Mouse (Mus musculus) stomach, embryonic 15.5 days (tissue): ENCODE data around the gene Smurf2. TPM values are rescaled to one million over a fixed set of nuclear protein-coding genes. Genes with fewer than 3 reads are reported as not detected.

Source experiments
- ATAC-seq: fragments of 200-750 bp; cut with Nextera tagmentation; 2 replicates; pipeline ENCODE4 v1.8.0; 2017; ENCODE audit warnings: low read depth, moderate number of reproducible peaks, moderate TSS enrichment; ENCODE audit not compliant: insufficient read depth, low FRiP score
- H3K27ac ChIP-seq: fragments of 300-500 bp; sonication (generic); 2 replicates; pipeline ENCODE4 v1.5.1; 2015; ENCODE audit warnings: mild to moderate bottlenecking, inconsistent platforms
- H3K27me3 ChIP-seq: fragments of 300-500 bp; sonication (generic); replicated peaks from 2 replicates; pipeline ENCODE4 v1.6.1; 2015; ENCODE audit warnings: inconsistent platforms
- H3K36me3 ChIP-seq: fragments of 300-500 bp; sonication (generic); 2 replicates; pipeline ENCODE4 v1.6.1; 2015; ENCODE audit warnings: inconsistent platforms
- H3K4me1 ChIP-seq: fragments of 300-500 bp; sonication (generic); 2 replicates; pipeline ENCODE4 v1.6.1; 2015; ENCODE audit warnings: inconsistent platforms
- H3K4me2 ChIP-seq: fragments of 300-500 bp; sonication (generic); 2 replicates; pipeline ENCODE4 v1.6.1; 2015; ENCODE audit warnings: mild to moderate bottlenecking, inconsistent platforms
- H3K4me3 ChIP-seq: fragments of 300-500 bp; sonication (generic); replicated peaks from 2 replicates; pipeline ENCODE4 v1.5.1; 2015; ENCODE audit warnings: inconsistent platforms
- H3K9ac ChIP-seq: fragments of 300-500 bp; sonication (generic); 2 replicates; pipeline ENCODE4 v1.6.1; 2015; ENCODE audit warnings: inconsistent platforms
- H3K9me3 ChIP-seq: fragments of 300-500 bp; sonication (generic); 2 replicates; pipeline ENCODE4 v1.6.1; 2016; ENCODE audit warnings: inconsistent platforms
- WGBS: fragments of 180-500 bp; shearing (Covaris S2); methylation state at CpG from one replicate; pipeline ENCODE4 v1.1.7; 2015; 5-methylcytosine and 5-hydroxymethylcytosine counted together
- polyA plus RNA-seq: library from polyadenylated mRNA; unstranded; fragments of >200 nt; fragmentation: Nextera tagmentation; extraction: Ambion mirVana; gene quantifications from 2 replicates; pipeline ENCODE4 v1.2.1, GENCODE M21; 2015

Smurf2 gene
- polyA plus RNA-seq, 1 experiment from 2014 or later: 13.2 TPM

DNA sequence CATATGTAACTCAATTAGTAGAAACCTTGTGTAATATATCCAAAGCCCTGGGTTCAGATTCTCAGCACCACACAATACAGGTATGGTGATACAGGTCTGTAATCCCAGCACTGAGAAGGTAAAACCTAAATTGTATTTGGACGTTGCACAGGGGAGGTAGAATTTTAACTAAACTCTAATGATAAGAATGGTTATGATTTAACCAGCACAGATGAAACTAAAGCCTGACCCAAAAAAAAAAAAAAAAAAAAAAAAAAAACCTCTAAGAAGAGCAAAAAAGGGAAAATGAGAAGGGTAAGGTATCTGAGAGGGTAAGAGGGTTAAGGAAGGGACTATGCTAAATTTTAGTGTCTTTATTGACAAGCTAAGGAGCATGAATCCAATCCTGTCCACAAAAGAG, 20.7 kb downstream of the Smurf2 start:
- Histone ChIP-seq H3K27ac (no peak overlapping the region), H3K9me3 (no peaks in the 10 kb centered on the region), H3K4me3 (no peak overlapping the region), H3K9ac (no peak overlapping the region), H3K36me3 (no peaks in the 10 kb centered on the region), H3K27me3 (no peaks in the 10 kb centered on the region), H3K4me2 (no peak overlapping the region), H3K4me1 (no peaks in the 10 kb centered on the region)
- ATAC-seq: no peak
- 70% methylated on average over 1 of the region's 1 CpGs for WGBS

DNA sequence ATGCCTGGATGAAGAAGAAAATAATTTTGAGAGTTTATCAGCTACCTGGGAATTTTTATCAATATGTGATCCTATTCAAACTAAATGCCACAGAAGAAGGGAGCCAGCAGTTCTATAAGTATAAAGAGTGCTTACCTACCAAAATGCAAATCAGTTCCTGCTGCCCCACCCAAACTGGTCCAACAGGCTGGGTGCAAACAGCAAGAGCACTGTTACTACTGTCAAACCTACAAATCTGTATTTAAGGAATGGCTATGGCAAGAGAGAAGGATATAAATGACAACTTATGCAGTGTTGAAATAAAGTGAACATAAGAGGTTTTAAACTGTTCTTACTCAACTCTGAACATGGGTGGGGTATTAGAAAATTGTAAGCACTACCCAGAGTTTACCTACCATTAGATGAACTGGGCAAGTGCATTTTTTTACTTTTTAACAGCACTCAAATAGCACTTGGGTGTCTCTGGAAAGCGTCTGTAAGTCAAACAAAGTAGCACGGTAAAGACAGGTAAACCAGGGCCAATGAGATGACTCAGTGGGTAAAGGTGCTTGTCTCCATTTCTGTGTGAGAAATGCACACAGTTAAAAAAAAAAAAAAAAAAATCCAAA, 23.9 kb downstream of the Smurf2 start:
- ATAC-seq: no peak
- Histone ChIP-seq H3K36me3 (no peaks in the 10 kb centered on the region), H3K9ac (no peak overlapping the region), H3K27ac (peak overlapping the region; percentile 68; the same call in 1 of the 2 replicates), H3K4me1 (no peaks in the 10 kb centered on the region), H3K9me3 (no peaks in the 10 kb centered on the region), H3K4me2 (no peak overlapping the region; the same call in 1 of the 2 replicates), H3K4me3 (no peak overlapping the region), H3K27me3 (no peaks in the 10 kb centered on the region)
- 61% methylated on average over 2 of the region's 2 CpGs for WGBS

DNA sequence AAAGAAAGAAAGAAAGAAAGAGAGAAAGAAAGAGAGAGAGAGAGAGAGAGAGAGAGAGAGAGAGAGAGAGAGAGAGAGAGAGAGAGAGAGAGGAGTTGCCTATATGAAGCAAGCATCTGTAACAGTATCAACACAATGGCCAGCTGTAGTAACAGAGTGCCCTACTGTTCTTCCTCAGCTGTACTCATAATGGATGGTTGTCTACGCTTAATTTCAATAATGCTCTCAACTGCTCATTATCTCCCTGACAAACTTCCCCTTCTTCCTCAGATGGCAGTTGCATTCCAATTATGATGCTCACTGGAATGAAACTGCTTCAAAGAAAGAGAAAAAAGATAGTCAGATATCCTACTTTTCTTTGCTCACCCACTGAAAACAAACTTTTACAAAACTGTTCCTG, 36.9 kb downstream of the Smurf2 start:
- Histone ChIP-seq H3K4me3 (no peak overlapping the region), H3K9ac (no peak overlapping the region), H3K4me2 (no peak overlapping the region), H3K36me3 (no peaks in the 10 kb centered on the region), H3K4me1 (no peaks in the 10 kb centered on the region), H3K9me3 (no peaks in the 10 kb centered on the region), H3K27me3 (no peaks in the 10 kb centered on the region), H3K27ac (no peak overlapping the region)
- ATAC-seq: no peak
- 83% methylated on average over 1 of the region's 1 CpGs for WGBS

DNA sequence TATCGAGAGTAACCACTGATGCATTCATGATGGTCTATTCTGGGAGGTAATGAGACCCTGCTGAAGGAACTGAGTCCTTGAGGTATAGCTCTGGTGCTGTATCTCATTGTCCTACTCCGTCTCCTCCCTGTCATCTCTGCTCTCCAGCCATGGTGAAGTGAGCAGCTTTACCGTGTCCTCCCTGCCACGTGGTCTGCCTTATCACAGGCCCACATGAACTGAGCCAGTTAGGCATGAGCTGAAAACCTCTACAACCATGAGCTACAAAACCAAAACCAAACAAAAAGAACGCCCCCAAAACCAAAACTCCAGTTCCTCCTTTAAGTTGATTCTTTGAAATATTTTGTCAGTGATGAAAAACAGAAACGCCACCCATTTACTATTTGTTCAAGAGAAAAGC, 47.9 kb downstream of the Smurf2 start:
- WGBS: 78% methylated on average over 6 of the region's 6 CpGs

DNA sequence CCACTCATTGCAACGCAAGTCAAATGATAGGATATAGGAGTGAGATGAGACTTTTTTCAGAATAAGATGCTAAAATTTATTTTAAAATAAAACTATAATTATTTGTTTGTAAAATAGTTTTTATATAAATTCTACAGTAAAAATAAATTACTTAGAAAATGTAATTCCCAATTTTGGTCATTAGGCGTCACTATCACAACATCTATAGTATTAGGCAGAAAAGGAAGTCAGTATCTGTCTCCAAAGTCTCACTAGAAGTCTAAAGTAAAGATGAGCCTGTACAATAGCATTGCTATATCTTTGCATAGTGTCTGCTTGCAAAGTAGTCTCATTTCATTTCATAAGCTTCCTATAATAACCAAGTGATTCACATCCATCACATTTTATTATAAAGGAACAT, 69.1 kb downstream of the Smurf2 start:
- Histone ChIP-seq H3K4me2 (no peak overlapping the region), H3K9ac (no peak overlapping the region), H3K27ac (no peak overlapping the region), H3K4me3 (no peak overlapping the region), H3K36me3 (peaks cover 22% of the 10 kb centered on the region; the same call in 1 of the 2 replicates), H3K9me3 (no peaks in the 10 kb centered on the region), H3K4me1 (no peaks in the 10 kb centered on the region), H3K27me3 (no peaks in the 10 kb centered on the region)
- ATAC-seq: no peak
- 53% methylated on average over 2 of the region's 2 CpGs for WGBS

More for the DNA sequence above, 47.9 kb downstream of the Smurf2 start:
- Histone ChIP-seq H3K4me1 (no peaks in the 10 kb centered on the region), H3K36me3 (peaks cover 4% of the 10 kb centered on the region; the same call in 1 of the 2 replicates), H3K4me3 (no peak overlapping the region), H3K9me3 (no peaks in the 10 kb centered on the region), H3K27ac (no peak overlapping the region), H3K9ac (no peak overlapping the region), H3K4me2 (no peak overlapping the region), H3K27me3 (no peaks in the 10 kb centered on the region)
- no peak for ATAC-seq

GRCm38 (mm10) chr11:106842002-106842401, 78.5 kb downstream of the Smurf2 start:
- peaks cover 15% of the 10 kb centered on the region; the same call in 1 of the 2 replicates for H3K36me3 ChIP-seq
- no peak overlapping the region for H3K4me2 ChIP-seq
- H3K27ac ChIP-seq: no peak overlapping the region
- H3K4me3 ChIP-seq: no peak overlapping the region
- ATAC-seq: no peak
- H3K9me3 ChIP-seq: no peaks in the 10 kb centered on the region
- H3K9ac ChIP-seq: no peak overlapping the region
- no peaks in the 10 kb centered on the region for H3K27me3 ChIP-seq
- H3K4me1 ChIP-seq: no peaks in the 10 kb centered on the region
- 92% methylated on average over 3 of the region's 3 CpGs for WGBS

DNA sequence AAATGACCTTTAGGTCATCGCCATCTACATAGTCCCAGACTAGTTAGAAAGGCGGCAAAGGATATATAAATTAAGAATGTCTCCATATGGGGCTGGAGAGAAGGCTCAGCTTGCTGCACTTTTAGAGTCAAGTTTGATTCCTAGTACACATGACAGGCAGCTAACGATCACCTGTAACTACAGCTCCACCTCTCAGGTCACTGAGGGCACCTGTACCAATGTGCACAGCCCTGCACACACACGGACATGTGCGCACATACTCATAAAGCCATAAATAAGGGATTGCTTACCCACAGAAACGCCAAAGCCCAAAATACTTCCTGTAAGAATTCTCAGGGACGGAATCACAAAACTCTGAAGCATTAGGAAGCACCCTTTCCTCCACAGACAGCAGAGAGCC, 92.4 kb downstream of the Smurf2 start:
- Histone ChIP-seq H3K4me2 (no peak overlapping the region), H3K4me3 (no peak overlapping the region), H3K9me3 (no peaks in the 10 kb centered on the region), H3K27ac (no peak overlapping the region), H3K27me3 (no peaks in the 10 kb centered on the region), H3K36me3 (peaks cover 42% of the 10 kb centered on the region), H3K9ac (no peak overlapping the region), H3K4me1 (no peaks in the 10 kb centered on the region)
- ATAC-seq: no peak
- WGBS: 87% methylated on average over 7 of the region's 7 CpGs

DNA sequence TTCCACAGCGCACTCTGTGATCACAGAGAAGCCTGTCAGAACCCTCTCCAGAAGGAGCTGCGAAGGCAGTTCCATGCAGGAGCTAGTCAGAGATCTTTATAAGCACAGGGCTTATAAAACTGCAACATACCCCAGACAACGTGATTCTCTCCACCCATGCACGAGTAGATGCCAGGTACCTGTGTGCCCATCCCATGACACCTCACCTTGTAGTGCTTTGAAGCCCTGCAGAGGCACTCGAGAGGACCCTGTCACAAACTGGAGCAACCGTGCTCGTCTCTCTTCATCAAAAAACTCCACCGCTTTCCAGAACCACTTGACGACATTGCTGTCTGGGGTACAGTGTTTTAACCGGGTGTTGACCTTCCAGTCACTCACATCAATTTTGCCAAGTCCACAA, 96.1 kb downstream of the Smurf2 start:
- H3K9me3 ChIP-seq: no peaks in the 10 kb centered on the region

DNA sequence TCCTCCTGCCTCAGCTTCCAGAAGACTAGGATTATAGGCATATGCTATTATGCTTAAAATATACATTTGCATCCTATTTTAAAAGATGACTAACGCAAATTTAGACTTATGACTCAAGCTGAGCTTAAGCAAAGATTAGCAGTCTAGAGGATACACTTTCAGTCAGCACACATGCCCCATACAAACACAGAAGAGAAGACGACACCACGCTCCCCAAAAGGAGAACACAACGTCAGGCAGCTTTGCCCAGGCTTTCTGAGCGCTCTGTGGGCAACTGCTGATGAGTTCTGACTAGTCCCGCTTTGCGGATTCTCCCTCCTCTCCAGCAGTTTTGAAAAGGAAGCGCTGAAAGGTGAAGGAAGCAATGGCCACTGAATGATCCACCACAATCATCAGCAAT, 96.8 kb downstream of the Smurf2 start:
- Histone ChIP-seq H3K27me3 (no peaks in the 10 kb centered on the region), H3K9ac (no peak overlapping the region), H3K9me3 (no peaks in the 10 kb centered on the region), H3K27ac (no peak overlapping the region), H3K4me1 (no peaks in the 10 kb centered on the region), H3K4me3 (no peak overlapping the region), H3K36me3 (peaks cover 28% of the 10 kb centered on the region), H3K4me2 (no peak overlapping the region)
- ATAC-seq: no peak
- 88% methylated on average over 8 of the region's 8 CpGs for WGBS

More for the DNA sequence above, 96.1 kb downstream of the Smurf2 start:
- 88% methylated on average over 10 of the region's 10 CpGs for WGBS
- no peak overlapping the region for H3K27ac ChIP-seq
- peaks cover 30% of the 10 kb centered on the region for H3K36me3 ChIP-seq
- H3K9ac ChIP-seq: no peak overlapping the region
- no peak overlapping the region for H3K4me3 ChIP-seq
- H3K4me1 ChIP-seq: no peaks in the 10 kb centered on the region
- no peak for ATAC-seq
- H3K4me2 ChIP-seq: no peak overlapping the region
- no peaks in the 10 kb centered on the region for H3K27me3 ChIP-seq

DNA sequence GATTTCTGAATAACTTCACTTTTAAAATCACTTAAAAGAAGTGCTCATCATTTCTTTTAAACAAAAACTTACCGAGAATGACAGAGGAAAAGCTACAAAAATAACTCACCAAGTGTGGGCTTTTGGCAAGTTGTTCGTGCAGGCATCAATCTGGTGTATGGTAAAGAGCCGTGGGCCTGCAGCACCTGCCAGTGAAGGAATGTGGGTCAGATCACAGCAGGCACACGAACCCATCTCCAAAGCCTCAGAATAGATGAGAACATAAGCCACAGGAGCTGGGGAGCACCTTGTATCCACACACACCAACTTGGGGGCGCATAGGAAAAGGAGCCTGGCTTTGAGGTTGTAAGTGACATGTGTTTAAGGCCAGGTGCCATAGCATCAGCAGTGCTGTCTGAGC, 97.6 kb downstream of the Smurf2 start:
- no peaks in the 10 kb centered on the region for H3K4me1 ChIP-seq
- 83% methylated on average over 5 of the region's 5 CpGs for WGBS
- no peak overlapping the region for H3K27ac ChIP-seq
- H3K27me3 ChIP-seq: no peaks in the 10 kb centered on the region
- no peak overlapping the region for H3K9ac ChIP-seq
- no peak overlapping the region for H3K4me2 ChIP-seq
- H3K9me3 ChIP-seq: no peaks in the 10 kb centered on the region
- ATAC-seq: no peak
- no peak overlapping the region for H3K4me3 ChIP-seq
- H3K36me3 ChIP-seq: peaks cover 25% of the 10 kb centered on the region

DNA sequence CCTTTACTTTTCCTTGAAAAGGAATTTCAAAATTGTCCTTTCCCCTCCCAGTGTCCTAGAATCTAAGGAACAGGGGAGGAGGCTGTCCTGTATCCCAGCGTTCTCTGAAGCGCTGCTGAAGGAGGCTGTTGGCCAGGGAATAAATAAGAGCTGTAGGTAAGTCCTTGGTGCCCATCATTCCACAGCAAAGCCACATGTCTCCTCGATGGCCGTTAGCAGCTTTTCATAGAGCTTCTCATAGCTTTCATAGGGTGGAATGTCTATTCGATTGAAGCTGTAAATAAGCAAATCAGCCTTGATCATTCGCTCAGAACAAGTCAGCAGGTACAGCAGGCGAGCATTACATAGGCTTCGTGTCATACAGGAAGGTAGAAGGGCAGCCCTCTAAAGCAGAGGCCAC, 98.0 kb downstream of the Smurf2 start:
- Histone ChIP-seq H3K36me3 (peaks cover 22% of the 10 kb centered on the region), H3K27ac (no peak overlapping the region), H3K4me3 (no peak overlapping the region), H3K4me1 (no peaks in the 10 kb centered on the region), H3K27me3 (no peaks in the 10 kb centered on the region), H3K9me3 (no peaks in the 10 kb centered on the region), H3K4me2 (no peak overlapping the region), H3K9ac (no peak overlapping the region)
- ATAC-seq: no peak
- 90% methylated on average over 8 of the region's 8 CpGs for WGBS

DNA sequence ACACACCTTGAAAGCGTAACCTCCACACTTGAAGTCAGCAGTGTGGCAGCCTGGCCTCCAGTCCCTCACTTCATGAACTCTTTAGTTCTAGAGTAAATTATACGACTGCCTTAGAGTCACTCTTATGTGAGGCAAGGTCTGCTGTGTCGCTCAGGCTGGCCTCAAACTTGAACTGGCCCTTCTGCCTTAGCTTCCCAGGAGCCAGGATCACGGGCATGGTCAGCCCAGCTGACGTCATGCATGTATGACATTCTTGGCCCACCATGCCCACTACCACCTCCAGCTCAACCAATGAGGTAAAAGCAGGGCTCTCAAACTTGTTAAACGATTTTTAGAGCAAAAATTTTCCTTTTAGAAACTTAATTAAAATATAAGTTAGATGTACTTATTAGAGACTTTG, 99.1 kb downstream of the Smurf2 start:
- Histone ChIP-seq H3K36me3 (peaks cover 27% of the 10 kb centered on the region), H3K4me2 (no peak overlapping the region), H3K4me1 (no peaks in the 10 kb centered on the region), H3K27ac (peak overlapping the region; percentile 11; the same call in 1 of the 2 replicates), H3K27me3 (no peaks in the 10 kb centered on the region), H3K9ac (no peak overlapping the region), H3K9me3 (no peaks in the 10 kb centered on the region), H3K4me3 (no peak overlapping the region)
- WGBS: 81% methylated on average over 6 of the region's 6 CpGs
- ATAC-seq: no peak

DNA sequence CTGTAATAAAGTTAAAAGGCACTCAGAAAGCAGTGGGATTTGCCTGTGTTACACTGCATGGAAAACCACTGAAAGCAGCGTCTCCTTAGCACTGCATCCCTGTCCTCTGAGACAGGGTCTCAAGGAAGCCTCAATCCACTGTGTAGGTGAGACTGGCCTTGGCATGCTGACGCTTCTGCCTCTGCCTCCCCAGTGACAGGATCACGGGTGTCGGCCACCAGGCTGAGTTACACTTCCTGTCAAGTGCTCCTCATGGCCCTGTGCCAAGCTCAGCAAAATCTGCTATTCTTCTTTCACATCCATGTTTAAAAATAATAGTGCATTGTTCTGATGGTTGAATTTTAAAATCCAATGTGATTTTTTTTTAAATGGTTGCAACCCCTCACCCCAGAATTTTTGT, 99.5 kb downstream of the Smurf2 start:
- H3K27ac ChIP-seq: peak overlapping the region; percentile 11; the same call in 1 of the 2 replicates
- 57% methylated on average over 4 of the region's 4 CpGs for WGBS
- no peak overlapping the region for H3K4me2 ChIP-seq
- H3K36me3 ChIP-seq: peaks cover 30% of the 10 kb centered on the region
- H3K27me3 ChIP-seq: no peaks in the 10 kb centered on the region
- ATAC-seq: peak; percentile 31; the same call in 1 of the 2 replicates
- H3K9me3 ChIP-seq: no peaks in the 10 kb centered on the region
- no peak overlapping the region for H3K4me3 ChIP-seq
- no peak overlapping the region for H3K9ac ChIP-seq
- no peaks in the 10 kb centered on the region for H3K4me1 ChIP-seq
